Mouse (Mus musculus): ENCODE data around the gene Angptl6.

Gene Angptl6

DNA sequence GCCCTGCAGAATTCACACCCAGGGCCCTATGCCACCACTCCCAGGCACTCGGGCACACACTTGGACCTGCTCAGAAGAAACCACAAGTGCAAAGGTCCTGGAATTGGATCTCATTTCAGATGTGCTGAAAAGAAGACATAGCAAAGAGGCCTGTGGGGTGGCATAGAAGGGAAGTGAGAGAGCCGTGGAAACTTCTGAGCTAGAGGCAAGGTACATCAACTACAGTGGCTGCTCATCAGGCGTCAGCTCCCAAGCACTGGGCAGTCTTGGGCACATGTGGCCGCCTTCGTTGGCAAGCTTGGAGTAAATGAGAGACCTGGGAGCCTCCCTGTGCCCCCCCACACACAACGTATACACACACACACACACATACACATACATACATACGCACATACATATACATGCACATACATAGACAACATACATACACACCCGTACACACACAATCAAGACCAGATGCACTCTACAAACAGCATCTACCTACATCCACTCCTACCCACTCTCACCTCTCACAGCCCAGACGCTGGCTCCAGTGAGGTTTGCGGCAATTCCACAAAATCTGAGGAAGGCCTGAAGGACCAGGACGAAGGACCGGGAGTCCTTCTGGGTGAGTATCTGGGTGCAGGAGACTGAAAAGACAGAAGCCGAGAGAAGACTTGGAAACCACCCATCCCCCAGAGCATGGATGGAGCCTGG, at the start of gene Angptl6:
Gene Angptl6, minus strand, starts transcription at position 631 of the 696 bp plus-strand sequence.
- no peak for DNase-seq (ENCODE audit: low read depth in 2 of 2, low spot score in 2 of 2)

GRCm38 (mm10) chr9:20923258-20923657, 43.7 kb upstream of the Angptl6 start:
- DNase-seq (ENCODE audit: low read depth in 2 of 2, low spot score in 2 of 2) = no peak

DNA sequence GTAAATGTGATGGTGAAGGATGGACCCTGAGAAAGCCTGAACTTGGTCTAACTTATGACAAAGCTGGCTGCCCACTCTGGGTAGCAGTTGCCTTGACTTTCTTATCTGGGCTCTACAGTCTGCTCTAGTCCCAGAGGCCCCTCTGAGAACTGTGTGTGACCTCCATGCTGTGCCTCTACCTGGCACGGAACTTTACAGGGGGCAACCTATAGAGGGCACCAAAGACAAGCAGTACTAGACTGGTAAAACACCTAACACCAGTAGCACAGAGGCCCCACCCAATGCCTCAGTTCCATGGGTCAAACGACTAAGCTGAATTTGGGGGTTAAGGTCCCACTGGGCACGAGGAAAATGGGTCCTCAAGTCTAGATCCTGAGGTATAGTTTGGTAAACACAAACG, 36.6 kb upstream of the Angptl6 start:
- DNase-seq (ENCODE audit: low read depth in 2 of 2, low spot score in 2 of 2) = peak; percentile 18 to 44

DNA sequence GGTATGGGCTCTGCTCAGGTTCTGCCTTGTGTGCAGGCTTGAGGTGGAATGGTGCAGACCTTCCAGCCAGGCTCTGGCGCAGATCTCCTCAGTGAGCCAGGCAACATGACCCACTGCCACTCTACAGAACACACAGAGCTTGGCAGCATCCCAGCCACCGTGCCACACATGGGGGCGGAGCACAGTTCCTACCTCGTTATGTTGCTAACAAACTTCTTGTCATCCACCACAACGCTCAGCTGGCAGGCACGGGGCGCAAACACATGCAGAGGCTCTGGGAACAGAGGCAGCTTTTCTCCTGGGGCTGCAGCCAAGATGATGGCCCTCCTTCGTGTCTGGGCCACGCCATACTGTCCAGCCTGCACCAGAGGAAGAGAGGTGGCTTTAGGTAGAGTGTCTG, 30.4 kb upstream of the Angptl6 start:
- DNase-seq (ENCODE audit: low read depth in 2 of 2, low spot score in 2 of 2) = no peak

DNA sequence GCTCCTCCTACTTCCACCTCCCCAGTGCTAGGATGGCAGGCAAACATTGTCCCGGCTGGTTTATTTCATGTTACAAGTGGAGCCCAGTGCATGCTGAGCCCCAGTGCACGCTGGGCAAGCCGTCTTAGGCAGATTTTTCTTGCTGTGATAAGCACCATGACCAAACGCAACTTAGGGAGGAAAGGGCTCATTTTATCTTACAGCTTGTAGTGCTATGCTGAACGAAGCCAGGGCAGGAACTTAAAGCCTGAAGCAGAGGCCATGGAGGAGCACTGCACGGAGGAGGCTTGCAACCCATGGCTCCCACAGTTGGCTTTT, 22.6 kb upstream of the Angptl6 start:
- no peak for DNase-seq (ENCODE audit: low read depth in 2 of 2, low spot score in 2 of 2)

DNA sequence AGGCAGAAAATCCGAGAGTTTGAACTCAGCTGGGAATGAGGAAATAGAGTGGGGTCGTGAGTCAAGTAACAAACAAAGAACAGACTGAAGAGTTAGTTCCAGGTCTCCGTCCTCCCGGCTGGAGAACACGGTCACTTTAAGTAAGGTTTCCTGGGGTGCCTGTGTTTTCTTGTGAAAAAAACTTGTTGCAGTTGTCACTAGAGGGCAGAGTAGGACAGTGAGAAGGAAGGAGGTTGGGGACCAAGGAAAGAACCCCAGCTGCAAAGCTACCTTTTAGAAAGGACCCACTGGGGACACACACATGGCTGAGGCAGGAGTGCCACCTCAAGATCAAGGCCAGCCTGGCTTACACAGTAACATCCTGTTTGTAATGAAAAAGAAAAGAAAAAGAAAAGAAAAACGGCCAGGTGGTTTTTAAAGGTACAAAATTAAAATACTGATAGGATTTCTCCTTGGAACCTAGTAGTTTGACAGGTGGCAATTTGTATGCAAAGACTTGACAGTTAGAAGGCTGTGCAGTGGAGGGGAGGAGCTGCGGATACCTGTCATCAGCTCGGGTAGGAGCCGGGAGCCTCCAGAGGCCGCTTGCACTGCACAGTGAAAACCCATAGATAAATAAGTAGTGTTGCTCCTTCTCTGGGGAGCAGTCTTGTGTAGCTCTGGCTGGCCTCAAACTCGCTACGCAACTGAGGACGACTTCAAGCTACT, 22.1 kb upstream of the Angptl6 start:
- DNase-seq (ENCODE audit: low read depth in 2 of 2, low spot score in 2 of 2) = peak; percentile 53 to 61

DNA sequence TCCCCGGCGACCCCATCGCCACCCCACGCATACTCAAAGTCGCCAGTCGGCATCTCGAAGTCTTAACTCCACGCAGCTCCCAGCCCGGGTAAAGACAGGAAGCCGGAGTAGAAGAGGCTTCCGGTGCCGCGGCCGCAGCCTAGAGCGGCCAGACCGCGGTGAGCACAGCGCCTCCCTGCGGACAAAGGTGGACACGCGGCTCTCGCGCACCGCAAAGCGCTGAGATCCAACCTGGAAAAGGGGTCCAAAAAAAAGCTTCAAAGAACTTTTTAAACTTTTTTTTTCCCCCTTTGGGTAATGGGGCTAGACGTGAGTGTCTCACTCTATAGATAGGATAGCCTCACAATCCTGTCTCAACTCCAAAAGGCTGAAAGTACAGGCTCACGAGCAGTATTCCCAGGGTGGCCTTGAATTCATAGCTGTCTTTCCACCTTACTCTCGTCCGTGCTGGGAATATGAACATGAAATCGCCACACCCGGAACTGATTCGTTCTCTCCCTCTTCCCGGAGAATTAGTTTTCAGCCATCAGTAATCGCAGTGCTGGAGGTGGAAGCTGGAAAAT, 19.1 kb upstream of the Angptl6 start, which contains the start of gene Eif3g:
Gene Eif3g, minus strand, starts transcription at position 113 of the 563 bp plus-strand sequence.
- peak; percentile 82 to 86 for DNase-seq (ENCODE audit: low read depth in 2 of 2, low spot score in 2 of 2)

GRCm38 (mm10) chr9:20897736-20898510, 18.4 kb upstream of the Angptl6 start:
- peak in 1 of 2 experiments; percentile 15 for DNase-seq (ENCODE audit: low read depth in 2 of 2, low spot score in 2 of 2)

DNA sequence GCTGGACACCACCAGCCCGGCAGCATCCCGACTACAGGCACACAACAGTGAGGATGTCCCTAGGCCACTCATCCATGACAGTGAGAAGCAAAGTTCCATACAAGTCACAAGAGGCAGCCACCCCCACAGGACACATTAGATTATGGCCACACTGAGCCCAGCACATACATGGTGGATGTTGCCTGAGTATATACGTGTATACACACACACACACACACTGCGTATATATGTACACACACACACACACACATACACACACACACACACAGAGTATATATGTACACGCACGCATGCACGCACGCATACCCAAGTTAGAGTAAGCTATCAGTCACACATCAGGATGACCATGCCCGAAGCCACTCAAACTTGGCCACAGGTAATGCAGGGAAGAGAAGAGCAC, 15.9 kb upstream of the Angptl6 start:
- no peak for DNase-seq (ENCODE audit: low read depth in 2 of 2, low spot score in 2 of 2)

DNA sequence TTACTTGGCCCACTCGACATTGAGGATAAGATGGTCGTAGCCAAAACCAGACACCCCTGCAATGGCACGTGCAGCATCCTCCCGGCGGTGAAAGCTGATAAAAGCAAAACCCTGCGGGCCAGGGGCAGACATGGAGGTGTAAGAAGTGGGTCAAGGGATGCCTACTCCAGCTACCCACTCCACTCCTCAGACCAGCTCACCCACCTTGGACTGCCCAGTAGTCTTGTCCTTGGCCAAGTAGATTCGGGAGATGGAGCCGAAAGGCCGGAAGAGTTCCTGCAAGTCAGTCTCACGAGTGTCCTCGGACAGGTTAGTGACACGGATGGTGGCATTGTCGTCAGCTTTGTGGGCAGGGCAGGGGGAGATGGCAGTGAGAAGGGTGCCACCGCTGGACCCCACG, 15.1 kb upstream of the Angptl6 start:
- DNase-seq (ENCODE audit: low read depth in 2 of 2, low spot score in 2 of 2) = no peak

DNA sequence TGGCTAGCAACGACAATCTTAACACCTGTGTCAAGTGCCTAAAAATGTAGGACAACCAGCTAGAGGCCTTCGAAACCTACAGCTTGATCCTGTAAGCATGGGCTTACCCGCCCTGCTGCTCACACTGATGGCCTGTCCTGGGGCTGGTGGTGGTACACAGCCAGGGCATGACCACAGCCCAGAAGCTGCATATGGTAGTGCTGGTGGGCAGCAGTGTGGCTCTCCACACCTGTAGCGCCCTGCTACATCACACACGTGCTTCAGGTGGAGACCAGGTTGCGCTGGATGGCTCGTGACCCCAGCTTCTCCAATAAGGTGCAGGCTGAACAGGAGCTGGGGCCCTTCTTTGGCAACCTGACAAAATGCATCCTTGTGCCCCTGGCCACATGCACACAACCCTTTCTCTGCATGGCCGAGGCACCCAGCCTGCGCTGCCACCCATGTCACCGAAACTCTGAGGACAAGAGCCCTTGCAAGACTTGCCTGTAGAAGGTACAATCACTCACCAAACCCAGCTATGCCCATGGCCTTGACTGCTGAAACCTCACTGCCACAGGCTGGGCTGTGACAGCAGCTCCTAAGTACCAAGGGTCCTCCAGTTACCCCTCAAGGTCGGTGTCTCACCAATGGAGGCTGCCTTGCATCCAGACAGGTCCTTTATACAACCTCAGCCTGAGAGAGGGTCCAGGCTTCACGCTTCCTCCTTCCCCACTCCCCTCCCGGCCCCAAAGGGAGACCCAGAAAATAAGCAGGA, 14.2 kb upstream of the Angptl6 start:
- DNase-seq (ENCODE audit: low read depth in 2 of 2, low spot score in 2 of 2) = no peak

- DNase-seq (ENCODE audit: low read depth in 2 of 2, low spot score in 2 of 2) = no peak
Measured at GRCm38 (mm10) chr9:20893069-20893468, 13.5 kb upstream of the Angptl6 start.

DNA sequence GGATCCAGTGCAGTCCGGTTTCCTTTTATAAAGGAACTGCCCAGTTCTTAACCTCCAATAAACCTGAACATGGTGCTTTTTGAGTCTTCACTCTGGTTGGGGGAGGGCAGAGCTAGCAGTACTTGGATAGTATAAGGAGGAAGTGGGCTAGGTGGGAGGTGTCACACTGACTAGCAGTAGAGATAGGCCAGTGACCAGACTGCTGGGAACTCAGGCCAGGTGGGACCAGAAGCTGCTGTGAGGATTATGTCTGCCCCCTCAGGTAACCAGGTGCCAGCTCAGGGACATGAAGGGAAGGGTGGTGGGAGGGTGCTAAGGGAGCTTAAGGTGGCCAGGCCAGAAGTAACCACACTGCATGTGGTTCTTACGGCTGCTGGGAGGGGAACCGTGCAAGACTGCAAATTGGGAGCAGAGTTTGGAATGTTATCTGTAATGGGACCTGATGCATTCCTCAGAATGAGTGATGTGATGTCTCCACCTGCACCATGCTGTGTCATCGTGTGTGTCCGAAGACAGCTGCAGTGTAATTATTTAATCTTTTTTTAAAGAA, 12.7 kb upstream of the Angptl6 start:
- DNase-seq (ENCODE audit: low read depth in 2 of 2, low spot score in 2 of 2) = no peak

- no peak for DNase-seq (ENCODE audit: low read depth in 2 of 2, low spot score in 2 of 2)
Measured at GRCm38 (mm10) chr9:20891339-20892103, 12.0 kb upstream of the Angptl6 start.

- DNase-seq (ENCODE audit: low read depth in 2 of 2, low spot score in 2 of 2) = no peak
Measured at GRCm38 (mm10) chr9:20890411-20890810, 10.9 kb upstream of the Angptl6 start.

- DNase-seq (ENCODE audit: low read depth in 2 of 2, low spot score in 2 of 2) = no peak
Measured at GRCm38 (mm10) chr9:20889185-20890141, 9.9 kb upstream of the Angptl6 start.

GRCm38 (mm10) chr9:20888386-20888765, 8.8 kb upstream of the Angptl6 start:
- DNase-seq (ENCODE audit: low read depth in 2 of 2, low spot score in 2 of 2) = no peak

DNA sequence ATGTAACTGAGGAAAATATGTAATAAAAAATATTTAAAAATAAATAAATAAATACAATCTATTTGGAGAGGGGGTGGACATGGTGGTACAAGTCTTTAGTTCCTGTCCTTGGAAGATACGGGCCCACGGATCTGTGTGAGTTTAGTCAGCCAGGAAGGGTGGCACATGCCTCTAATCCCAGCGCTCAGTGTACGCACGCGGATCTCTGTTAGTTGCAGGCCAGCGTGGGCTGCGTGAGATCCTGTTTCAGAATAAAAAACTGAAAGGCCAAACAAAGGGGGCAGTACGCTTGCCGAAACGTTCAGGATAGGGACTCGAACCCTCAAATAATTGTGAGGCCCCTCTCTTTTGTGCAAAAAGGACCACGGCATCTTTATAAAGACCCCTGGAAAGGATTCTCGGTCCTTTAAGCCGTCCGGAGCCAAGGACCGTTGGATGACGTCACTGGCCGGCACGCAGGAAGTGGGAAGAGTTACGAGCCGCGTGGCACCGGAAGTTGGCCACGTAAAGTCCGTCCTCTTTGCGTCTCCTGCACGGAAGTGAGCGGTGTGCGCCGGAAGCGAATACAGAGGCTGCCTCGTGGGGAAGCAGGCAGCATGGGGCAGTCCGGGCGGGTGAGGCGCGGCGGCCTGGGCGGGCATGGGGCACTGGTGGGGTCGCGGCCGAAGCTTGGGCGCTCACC, 8.3 kb upstream of the Angptl6 start, which contains the start of gene Ppan:
Gene Ppan, plus strand, starts transcription at position 472 of the 682 bp plus-strand sequence.
- DNase-seq (ENCODE audit: low read depth in 2 of 2, low spot score in 2 of 2) = peak; percentile 86 to 88
